Mouse (Mus musculus) retina, adult 2 months (tissue): ENCODE data around the gene Gdap2.

Experiments
- DNase-seq: peaks from one replicate; pipeline ENCODE4 v3.0.0-alpha.2; 2012; ENCODE audit warnings: low read depth, low spot score

Gene Gdap2

GRCm38 (mm10) chr3:100162315-100163105 is at the start of gene Gdap2, which contains the start of gene Wdr3:
Gene Gdap2, plus strand, starts transcription at chr3:100162381.
Gene Wdr3, minus strand, starts transcription at chr3:100162407.
- DNase-seq = peak; percentile 94

- DNase-seq = no peak
These were observed 43.5 kb upstream of the Gdap2 start for GRCm38 (mm10) chr3:100118681-100119080.

GRCm38 (mm10) chr3:100121961-100122360 is 40.2 kb upstream of the Gdap2 start:
- no peak for DNase-seq

- DNase-seq = no peak
These were observed 39.7 kb upstream of the Gdap2 start for GRCm38 (mm10) chr3:100122445-100122844.

GRCm38 (mm10) chr3:100160682-100161445 is 1.3 kb upstream of the Gdap2 start:
- no peak for DNase-seq

GRCm38 (mm10) chr3:100161665-100162314 is 391 bp upstream of the Gdap2 start:
- no peak for DNase-seq

GRCm38 (mm10) chr3:100163556-100163955 is 1.4 kb downstream of the Gdap2 start:
- no peak for DNase-seq

- DNase-seq = no peak
These were observed 2.8 kb downstream of the Gdap2 start for GRCm38 (mm10) chr3:100164991-100165390.

- DNase-seq = no peak
These were observed 13.8 kb downstream of the Gdap2 start for GRCm38 (mm10) chr3:100176031-100176430.

- no peak for DNase-seq
These were observed 18.3 kb downstream of the Gdap2 start for GRCm38 (mm10) chr3:100180471-100180870.

GRCm38 (mm10) chr3:100189444-100189843 is 27.3 kb downstream of the Gdap2 start:
- DNase-seq = peak; percentile 40

GRCm38 (mm10) chr3:100189861-100190260 is 27.7 kb downstream of the Gdap2 start:
- no peak for DNase-seq

GRCm38 (mm10) chr3:100194210-100194609 is 32.0 kb downstream of the Gdap2 start:
- DNase-seq = no peak

- DNase-seq = no peak
These were observed 39.4 kb downstream of the Gdap2 start for GRCm38 (mm10) chr3:100201554-100201953.

- DNase-seq = no peak
These were observed 44.8 kb downstream of the Gdap2 start for GRCm38 (mm10) chr3:100206973-100207372.

GRCm38 (mm10) chr3:100215469-100215868 is 53.3 kb downstream of the Gdap2 start:
- DNase-seq = no peak

- DNase-seq = no peak
These were observed 63.3 kb downstream of the Gdap2 start for GRCm38 (mm10) chr3:100225326-100225959.

- DNase-seq = no peak
These were observed 65.3 kb downstream of the Gdap2 start for GRCm38 (mm10) chr3:100227509-100227908.

GRCm38 (mm10) chr3:100228981-100229380 is 66.8 kb downstream of the Gdap2 start:
- no peak for DNase-seq

GRCm38 (mm10) chr3:100236725-100237436 is 74.7 kb downstream of the Gdap2 start:
- DNase-seq = no peak

- DNase-seq = no peak
These were observed 80.0 kb downstream of the Gdap2 start for GRCm38 (mm10) chr3:100242230-100242629.
